Mouse (Mus musculus) effector memory CD4-positive, alpha-beta T cell, adult 5 months (primary cell): Measurements from ENCODE around the gene Tcstv1. TPM values are rescaled to one million over a fixed set of nuclear protein-coding genes. Genes with fewer than 3 reads are reported as not detected.

Source experiments
- polyA plus RNA-seq: library from polyadenylated mRNA; unstranded; fragments of 100-300 nt; shearing (Covaris generic); gene quantifications from one replicate; pipeline ENCODE4 v1.2.1, GENCODE M21; 2017

Tcstv1 gene
- not detected for polyA plus RNA-seq

GRCm38 (mm10) chr13:119894685-119895084 is at the start of gene Tcstv1:
Gene Tcstv1 (minus strand): TSS chr13:119894785.

GRCm38 (mm10) chr13:119929172-119929571 is 34.6 kb upstream of the Tcstv1 start, which contains the start of gene Gm21761:
Gene Gm21761 (minus strand): TSS chr13:119929272.

Other genes with a start within 250 kb of the Tcstv1 start
- 86.2 TPM for gene Hmgcs1, start 204.4 kb downstream of the Tcstv1 start, polyA plus RNA-seq
- 0.07 TPM for gene Nim1k, start 138.9 kb downstream of the Tcstv1 start, polyA plus RNA-seq
- gene Zfp131, start 103.9 kb downstream of the Tcstv1 start, polyA plus RNA-seq: 64.9 TPM
- gene AF067063, start 64.6 kb downstream of the Tcstv1 start, polyA plus RNA-seq: not detected
- gene D13Ertd608e, start 58.8 kb downstream of the Tcstv1 start, polyA plus RNA-seq: not detected
- gene Gm21761, start 34.5 kb upstream of the Tcstv1 start, polyA plus RNA-seq: not detected
- not detected for gene B020031M17Rik, start 56.0 kb upstream of the Tcstv1 start, polyA plus RNA-seq
- not detected for gene Gm36079, start 132.2 kb upstream of the Tcstv1 start, polyA plus RNA-seq
- gene Gm21188, start 157.4 kb upstream of the Tcstv1 start, polyA plus RNA-seq: 0.36 TPM
- not detected for gene Gm20767, start 245.5 kb upstream of the Tcstv1 start, polyA plus RNA-seq